Mouse (Mus musculus): ENCODE results near the gene Map3k7cl.

The Map3k7cl gene

GRCm38 (mm10) chr16:87644111-87644770 is 91.1 kb downstream of the Map3k7cl start:
- DNase-seq = no peak

Measured in layer of hippocampus, adult 9-11 months (tissue).